Mouse (Mus musculus) small intestine, adult 2 months (tissue): ENCODE measurements around the gene Lcn2. TPM values are rescaled to one million over a fixed set of nuclear protein-coding genes. Genes with fewer than 3 reads are reported as not detected.

Experiments
- H3K27ac ChIP-seq: fragments of 200-500 bp; 2 replicates; pipeline ENCODE4 v1.5.1; 2012; ENCODE audit warnings: low read depth, low read length, control low read depth, inconsistent platforms; ENCODE audit not compliant: insufficient read depth
- H3K27me3 ChIP-seq: fragments of 200-500 bp; 2 replicates; pipeline ENCODE4 v1.6.1; 2012; ENCODE audit warnings: mild to moderate bottlenecking, moderate library complexity, low read length, inconsistent platforms; ENCODE audit not compliant: control insufficient read depth, insufficient read depth
- H3K36me3 ChIP-seq: fragments of 200-500 bp; 2 replicates; pipeline ENCODE4 v1.6.1; 2012; ENCODE audit warnings: mild to moderate bottlenecking, low read length, control low read depth, inconsistent platforms; ENCODE audit not compliant: control insufficient read depth, insufficient read depth
- H3K4me1 ChIP-seq: fragments of 200-500 bp; 2 replicates; pipeline ENCODE4 v1.6.1; 2012; ENCODE audit warnings: low read length, inconsistent platforms, mixed read lengths; ENCODE audit not compliant: control insufficient read depth, insufficient read depth, insufficient read length
- H3K4me3 ChIP-seq: fragments of 200-500 bp; 2 replicates; pipeline ENCODE4 v1.5.1; 2012; ENCODE audit warnings: low read depth, mild to moderate bottlenecking, control low read depth, inconsistent platforms, low read length, moderate library complexity
- CTCF ChIP-seq: fragments of 200-500 bp; IDR thresholded peaks from 2 replicates; pipeline ENCODE4 v1.5.1; 2012; ENCODE audit warnings: low read depth, mild to moderate bottlenecking, control low read depth, inconsistent platforms, low read length, moderate library complexity, mixed read lengths; ENCODE audit not compliant: insufficient replicate concordance, insufficient read length; ENCODE audit errors: extremely low read depth
- POLR2A ChIP-seq: fragments of 200-500 bp; IDR thresholded peaks from 2 replicates; pipeline ENCODE4 v1.6.1; 2012; ENCODE audit warnings: low read depth, mild to moderate bottlenecking, control low read depth, inconsistent platforms, low read length, moderate library complexity
- WGBS: fragments of 180-500 bp; shearing (Covaris S2); methylation state at CpG from one replicate; pipeline ENCODE4 v1.1.7; 2018; 5-methylcytosine and 5-hydroxymethylcytosine counted together
- polyA plus RNA-seq: library from polyadenylated mRNA; depleted of rRNA; stranded (reverse); fragments of >200 nt; gene quantifications from 2 replicates; pipeline ENCODE4 v1.2.3, GENCODE M21; 2012

The Lcn2 gene
- polyA plus RNA-seq, 1 experiment, result 5.5 TPM

- H3K27me3 ChIP-seq, result no peaks in the 10 kb centered on the region
- peaks cover 38% of the 10 kb centered on the region for H3K36me3 ChIP-seq
- peaks cover 12% of the 10 kb centered on the region for H3K4me1 ChIP-seq
- no peak for TF ChIP-seq POLR2A
- no peak for TF ChIP-seq CTCF
- no peak overlapping the region for H3K4me3 ChIP-seq
- no peak overlapping the region for H3K27ac ChIP-seq
- WGBS, result 69% methylated on average over 6 of the region's 6 CpGs
Observed at GRCm38 (mm10) chr2:32412742-32413531, 24.9 kb upstream of the Lcn2 start.

GRCm38 (mm10) chr2:32411407-32411806 lies 23.4 kb upstream of the Lcn2 start:
- Histone ChIP-seq H3K27ac (no peak overlapping the region), H3K27me3 (no peaks in the 10 kb centered on the region), H3K4me1 (peaks cover 12% of the 10 kb centered on the region), H3K36me3 (peaks cover 24% of the 10 kb centered on the region), H3K4me3 (no peak overlapping the region)
- 79% methylated on average over 7 of the region's 7 CpGs for WGBS
- no peak for TF ChIP-seq CTCF
- no peak for TF ChIP-seq POLR2A

GRCm38 (mm10) chr2:32408429-32409424 lies 20.7 kb upstream of the Lcn2 start:
- Histone ChIP-seq H3K27me3 (no peaks in the 10 kb centered on the region), H3K4me1 (peaks cover 12% of the 10 kb centered on the region), H3K36me3 (no peaks in the 10 kb centered on the region), H3K4me3 (no peak overlapping the region), H3K27ac (no peak overlapping the region)
- TF ChIP-seq CTCF, result no peak
- TF ChIP-seq POLR2A, result no peak
- 60% methylated on average over 25 of the region's 25 CpGs for WGBS

GRCm38 (mm10) chr2:32407144-32407824 lies 19.2 kb upstream of the Lcn2 start:
- Histone ChIP-seq H3K36me3 (peaks cover 6% of the 10 kb centered on the region), H3K27me3 (no peaks in the 10 kb centered on the region), H3K4me1 (peaks cover 12% of the 10 kb centered on the region), H3K4me3 (no peak overlapping the region), H3K27ac (no peak overlapping the region)
- no peak for TF ChIP-seq POLR2A
- TF ChIP-seq CTCF, result no peak
- WGBS, result 75% methylated on average over 7 of the region's 7 CpGs

GRCm38 (mm10) chr2:32404663-32405062 lies 16.6 kb upstream of the Lcn2 start:
- Histone ChIP-seq H3K4me1 (peaks cover 9% of the 10 kb centered on the region), H3K36me3 (peaks cover 26% of the 10 kb centered on the region), H3K4me3 (no peak overlapping the region), H3K27ac (no peak overlapping the region), H3K27me3 (no peaks in the 10 kb centered on the region)
- WGBS, result 18% methylated on average over 2 of the region's 2 CpGs
- TF ChIP-seq POLR2A, result no peak
- TF ChIP-seq CTCF, result peak; percentile 99; the same call in 1 of the 2 replicates

- no peaks in the 10 kb centered on the region for H3K27me3 ChIP-seq
- H3K27ac ChIP-seq, result peak overlapping the region; percentile 48; the same call in 1 of the 2 replicates
- TF ChIP-seq CTCF (no peak), POLR2A (no peak)
- 1% methylated on average over 15 of the region's 15 CpGs for WGBS
- H3K4me1 ChIP-seq, result peaks cover 8% of the 10 kb centered on the region; the same call in 1 of the 2 replicates
- peaks cover 15% of the 10 kb centered on the region for H3K36me3 ChIP-seq
- peak overlapping the region; percentile 90 for H3K4me3 ChIP-seq
Observed at GRCm38 (mm10) chr2:32396695-32397094, 8.6 kb upstream of the Lcn2 start.
